Mouse (Mus musculus): Measurements from ENCODE around the gene Crip2.

DNA sequence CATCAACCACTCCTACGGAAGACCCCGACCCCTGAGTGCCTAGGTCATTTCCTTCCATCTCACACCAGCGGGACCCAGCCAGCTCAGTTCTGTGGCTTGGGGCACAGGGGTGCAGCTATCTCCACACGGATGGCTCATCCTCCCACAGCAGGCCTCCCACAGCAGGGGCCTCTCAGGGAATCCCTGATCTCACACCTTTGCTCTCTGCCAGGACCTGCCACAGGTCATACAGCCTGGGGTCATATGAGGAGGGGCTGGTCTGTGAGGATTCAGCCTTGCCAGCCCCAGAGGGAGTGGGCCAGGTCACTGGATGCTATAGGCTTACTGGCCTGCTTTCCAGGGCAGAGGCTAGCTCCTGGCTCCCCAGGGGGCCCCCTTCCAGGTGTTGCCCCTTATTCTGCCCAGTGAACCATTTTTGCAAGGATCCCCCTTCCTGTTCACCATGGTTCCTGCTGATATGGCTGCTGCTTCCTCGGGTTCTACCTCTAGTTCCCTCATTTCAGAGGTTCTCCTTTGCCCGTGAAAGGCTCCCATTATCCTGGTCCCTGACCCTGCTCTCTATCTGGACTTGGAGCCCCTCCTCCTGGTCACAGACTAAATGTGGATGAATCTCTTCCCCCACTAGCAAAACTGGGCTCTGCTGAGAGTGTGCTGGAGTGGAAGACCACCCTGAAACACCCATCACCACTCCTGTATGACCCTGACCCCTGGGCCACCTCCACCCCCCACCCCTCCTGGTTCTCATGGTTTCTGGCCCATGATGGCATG lies 40.4 kb upstream of the Crip2 start:
- TF ChIP-seq CTCF (IDR thresholded peaks at IDR 0.05; ENCODE audit: insufficient read depth, low read length) (no peak), POLR2A (IDR thresholded peaks at IDR 0.05; ENCODE audit: borderline replicate concordance, extremely low read depth, low read depth, low read length) (no peak)
